Mouse (Mus musculus) embryonic facial prominence, embryonic 10.5 days (tissue): ENCODE measurements around the gene Elobl. TPM values are rescaled to one million over a fixed set of nuclear protein-coding genes. Genes with fewer than 3 reads are reported as not detected.
A peak's percentile ranks its signal among the peaks of the same experiment; 100 is the strongest.

Experiments
- DNase-seq: peaks from one replicate; pipeline ENCODE4 v3.0.0-alpha.2; 2017; ENCODE audit warnings: low spot score
- H3K27ac ChIP-seq: fragments of 300-500 bp; sonication (generic); replicated peaks from 2 replicates; pipeline ENCODE4 v1.5.1; 2016; ENCODE audit warnings: mild to moderate bottlenecking
- H3K27me3 ChIP-seq: fragments of 300-500 bp; sonication (generic); replicated peaks from 2 replicates; pipeline ENCODE4 v1.6.1; 2016; ENCODE audit warnings: low read depth, mild to moderate bottlenecking; ENCODE audit not compliant: poor library complexity, severe bottlenecking
- H3K36me3 ChIP-seq: fragments of 300-500 bp; sonication (generic); replicated peaks from 2 replicates; pipeline ENCODE4 v1.6.1; 2016; ENCODE audit warnings: mild to moderate bottlenecking, moderate library complexity
- H3K4me1 ChIP-seq: fragments of 300-500 bp; sonication (generic); 2 replicates; pipeline ENCODE4 v1.6.1; 2016
- H3K4me3 ChIP-seq: fragments of 300-500 bp; sonication (generic); 2 replicates; pipeline ENCODE4 v1.5.1; 2016; ENCODE audit warnings: mild to moderate bottlenecking, moderate library complexity
- H3K9me3 ChIP-seq: fragments of 300-500 bp; sonication (generic); 2 replicates; pipeline ENCODE4 v1.6.1; 2016; ENCODE audit warnings: mild to moderate bottlenecking
- WGBS: fragments of 180-500 bp; shearing (Covaris S2); methylation state at CpG from one replicate; pipeline ENCODE4 v1.1.7; 2016; 5-methylcytosine and 5-hydroxymethylcytosine counted together
- polyA plus RNA-seq: library from polyadenylated mRNA; unstranded; fragments of >200 nt; fragmentation: Nextera tagmentation; extraction: Ambion mirVana; gene quantifications from 2 replicates; pipeline ENCODE4 v1.2.1, GENCODE M21; 2016

Elobl gene
- polyA plus RNA-seq, 1 experiment from 2014 or later, result not detected

DNA sequence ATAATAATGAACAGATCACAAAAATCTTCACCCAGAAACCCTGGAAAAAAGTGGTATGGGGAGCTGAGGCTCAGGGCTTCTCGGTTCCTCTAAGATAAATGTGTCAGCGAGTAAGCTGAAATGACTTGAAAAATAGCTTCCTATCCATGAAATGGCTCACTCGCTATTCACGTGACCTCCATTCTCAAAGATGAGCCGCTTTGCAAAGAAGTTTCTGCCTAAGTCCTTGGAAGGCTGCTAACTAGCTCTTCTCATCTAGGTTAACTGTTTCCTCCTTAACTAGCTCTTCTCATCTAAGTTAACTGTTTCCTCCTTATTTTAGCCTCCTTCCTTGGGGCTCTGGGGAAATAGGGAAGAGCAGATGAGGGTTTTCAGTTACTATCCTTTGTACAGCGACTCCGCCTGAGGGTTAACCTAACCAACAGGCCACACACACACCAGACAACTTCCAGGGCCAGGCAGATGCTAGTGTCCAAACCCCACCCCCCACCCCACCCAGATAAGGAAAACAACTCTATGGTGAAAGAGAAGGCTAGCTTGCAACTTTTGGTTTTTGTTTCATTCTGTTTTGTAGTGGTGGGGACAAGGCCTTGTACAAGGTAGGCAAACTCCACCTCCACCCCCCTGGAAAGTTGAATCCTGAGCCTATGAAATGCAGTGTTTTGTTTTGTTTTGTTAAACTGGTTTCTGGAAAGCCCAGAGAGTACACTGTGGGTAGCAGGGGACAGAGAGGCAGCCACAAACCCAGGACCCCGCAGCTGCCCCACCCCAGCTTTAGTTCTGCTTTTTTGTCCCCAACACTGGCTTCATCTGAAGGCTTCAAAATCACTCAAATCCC lies 16.7 kb downstream of the Elobl start:
- Histone ChIP-seq H3K4me3 (no peak overlapping the region), H3K9me3 (no peaks in the 10 kb centered on the region), H3K36me3 (peaks cover 63% of the 10 kb centered on the region), H3K27me3 (no peaks in the 10 kb centered on the region), H3K4me1 (peaks cover 21% of the 10 kb centered on the region), H3K27ac (0 out of 2 replicates have a peak overlapping the region, but pooled peaks have one; percentile 30)
- WGBS, result 90% methylated on average over 8 of the region's 8 CpGs
- no peak for DNase-seq

DNA sequence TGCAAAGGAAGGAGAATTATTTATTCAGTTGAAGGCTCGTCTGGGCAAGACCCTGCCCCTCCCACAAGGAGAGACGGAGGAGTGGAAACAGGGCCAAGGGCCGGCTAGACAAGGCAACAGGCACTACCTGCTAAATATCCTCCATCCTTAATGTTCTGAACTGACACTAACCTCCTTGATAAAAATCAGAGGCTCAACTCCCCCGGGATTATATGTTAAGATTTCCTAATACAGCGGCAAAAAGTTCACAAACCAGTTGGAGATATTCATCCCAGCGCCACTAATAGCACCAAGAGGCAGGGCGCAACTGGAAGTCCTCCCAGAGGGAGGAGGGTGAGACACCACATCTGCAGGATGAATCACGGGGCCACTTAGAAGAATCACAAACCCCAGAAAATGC lies 17.8 kb downstream of the Elobl start:
- peaks cover 11% of the 10 kb centered on the region for H3K4me1 ChIP-seq
- no peaks in the 10 kb centered on the region for H3K27me3 ChIP-seq
- no peak for DNase-seq
- WGBS, result 81% methylated on average over 8 of the region's 8 CpGs
- H3K36me3 ChIP-seq, result peaks cover 75% of the 10 kb centered on the region
- H3K9me3 ChIP-seq, result no peaks in the 10 kb centered on the region
- no peak overlapping the region for H3K27ac ChIP-seq
- no peak overlapping the region for H3K4me3 ChIP-seq

DNA sequence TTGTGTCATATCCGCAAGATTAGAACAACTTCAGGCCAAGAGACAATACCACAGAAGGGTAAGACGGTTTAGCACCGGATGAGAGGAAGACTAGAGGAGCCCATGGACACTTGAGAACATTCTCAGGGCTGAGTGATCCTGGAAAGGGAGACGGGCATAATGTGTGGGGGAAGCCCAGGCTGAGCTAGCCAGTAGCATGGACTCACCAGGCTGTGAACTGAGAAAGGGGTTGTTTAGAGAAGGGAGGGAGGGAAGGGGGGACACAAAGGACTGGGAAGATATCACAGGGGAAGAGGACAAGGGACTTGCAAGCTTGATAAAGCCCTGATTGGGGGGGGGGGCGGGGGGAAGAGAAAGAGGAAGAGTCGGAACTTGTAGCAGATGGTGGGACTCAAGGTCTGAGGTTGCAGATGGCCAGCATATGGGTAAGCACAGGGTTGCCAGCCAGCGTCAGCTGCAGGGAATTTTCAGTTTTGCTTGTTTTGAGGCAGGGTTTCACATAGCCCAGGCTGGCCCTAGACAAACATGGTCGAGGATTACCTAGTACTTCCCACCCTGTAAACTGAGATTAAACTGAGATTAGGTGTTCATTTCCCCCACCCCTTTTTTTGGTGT lies 20.7 kb downstream of the Elobl start:
- Histone ChIP-seq H3K27ac (no peak overlapping the region), H3K27me3 (no peaks in the 10 kb centered on the region), H3K36me3 (peaks cover 80% of the 10 kb centered on the region), H3K4me3 (no peak overlapping the region), H3K9me3 (no peaks in the 10 kb centered on the region), H3K4me1 (peaks cover 7% of the 10 kb centered on the region; the same call in 1 of the 2 replicates)
- WGBS, result 81% methylated on average over 8 of the region's 8 CpGs
- DNase-seq, result no peak

DNA sequence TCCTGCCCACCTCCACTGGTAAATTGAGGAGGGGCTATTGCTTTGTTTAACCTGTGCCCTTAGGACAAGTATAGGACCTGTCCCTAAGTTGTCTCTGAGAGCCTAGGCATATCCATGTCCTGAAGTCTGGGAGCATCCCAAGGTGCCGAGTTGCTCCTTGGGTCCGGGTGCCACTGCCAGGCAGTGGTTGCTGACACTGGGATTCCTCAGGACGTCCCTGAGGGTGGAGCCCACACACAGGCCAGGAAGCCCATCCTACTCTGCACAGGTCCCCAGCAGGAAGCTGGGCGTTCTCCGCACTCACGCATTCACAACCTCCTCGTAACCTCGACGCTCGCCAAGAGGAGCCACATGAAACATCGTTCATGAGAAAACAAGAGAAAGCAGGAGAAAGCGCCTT lies 25.2 kb downstream of the Elobl start:
- no peak for DNase-seq
- H3K4me3 ChIP-seq, result no peak overlapping the region
- no peaks in the 10 kb centered on the region for H3K9me3 ChIP-seq
- no peaks in the 10 kb centered on the region for H3K4me1 ChIP-seq
- no peak overlapping the region for H3K27ac ChIP-seq
- 79% methylated on average over 12 of the region's 12 CpGs for WGBS
- no peaks in the 10 kb centered on the region for H3K27me3 ChIP-seq
- H3K36me3 ChIP-seq, result peaks cover 90% of the 10 kb centered on the region

DNA sequence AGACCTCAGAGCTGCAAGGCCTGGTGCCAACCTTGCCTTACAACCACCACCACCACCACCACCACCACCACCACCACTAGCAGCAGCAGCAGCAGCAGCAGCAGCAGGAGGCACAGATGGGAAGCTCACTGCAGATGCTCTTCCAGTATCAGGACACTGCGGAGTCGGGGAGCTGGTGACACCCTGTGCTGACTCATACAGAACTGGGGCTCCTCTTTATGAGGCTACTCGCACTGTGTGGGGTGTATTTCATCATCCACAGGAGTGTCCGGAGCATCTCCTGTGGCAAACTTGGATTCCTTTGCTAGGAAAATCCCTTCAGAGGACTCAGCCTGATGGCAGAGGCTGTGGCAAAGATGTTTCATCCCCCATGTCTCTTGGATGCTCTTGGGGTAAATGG lies 27.1 kb downstream of the Elobl start:
- H3K9me3 ChIP-seq, result no peaks in the 10 kb centered on the region
- no peak overlapping the region for H3K27ac ChIP-seq
- H3K4me3 ChIP-seq, result no peak overlapping the region
- no peaks in the 10 kb centered on the region for H3K27me3 ChIP-seq
- peaks cover 91% of the 10 kb centered on the region for H3K36me3 ChIP-seq
- DNase-seq, result no peak
- WGBS, result 93% methylated on average over 4 of the region's 4 CpGs
- H3K4me1 ChIP-seq, result no peaks in the 10 kb centered on the region

DNA sequence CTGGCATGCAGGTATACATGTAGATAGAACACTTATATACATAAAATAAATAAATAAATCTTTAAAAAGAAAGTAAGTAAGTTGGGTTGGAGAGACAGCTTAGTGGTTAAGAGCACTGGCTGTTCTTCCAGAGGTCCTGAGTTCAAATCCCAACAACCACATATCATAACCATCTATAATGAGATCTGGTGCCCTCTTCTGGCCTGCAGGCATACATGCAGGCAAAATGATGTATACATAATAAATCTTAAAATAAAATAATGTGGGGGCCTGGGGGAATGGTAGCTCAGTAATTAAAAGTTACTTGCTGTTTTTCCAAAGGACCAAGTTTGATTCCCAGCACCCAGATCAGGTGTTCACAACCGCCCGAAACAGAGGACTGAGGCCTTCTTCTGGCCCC lies 28.0 kb downstream of the Elobl start:
- Histone ChIP-seq H3K9me3 (no peaks in the 10 kb centered on the region), H3K4me1 (no peaks in the 10 kb centered on the region), H3K27me3 (no peaks in the 10 kb centered on the region), H3K36me3 (peaks cover 91% of the 10 kb centered on the region), H3K4me3 (no peak overlapping the region), H3K27ac (no peak overlapping the region)
- WGBS, result 96% methylated on average over 2 of the region's 2 CpGs
- DNase-seq, result no peak

DNA sequence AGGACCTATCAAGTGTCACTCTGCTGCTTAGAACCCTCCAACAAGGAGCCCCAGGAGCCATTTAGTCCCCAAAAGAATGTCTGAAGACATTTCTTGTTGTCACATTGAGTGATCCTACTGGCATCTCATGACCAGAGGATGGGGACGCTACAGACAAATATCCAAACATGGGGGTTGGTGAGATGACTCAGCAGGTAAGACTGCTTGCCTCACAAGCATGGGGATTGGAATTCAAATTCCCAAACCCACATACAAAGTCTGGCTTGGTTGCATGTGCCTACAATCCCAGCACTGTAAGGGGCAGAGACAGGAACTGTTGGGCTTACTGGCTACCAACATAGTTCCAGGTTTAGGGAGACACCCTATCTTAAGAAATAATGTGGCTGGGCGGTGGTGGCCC lies 28.8 kb downstream of the Elobl start:
- Histone ChIP-seq H3K4me3 (no peak overlapping the region), H3K36me3 (peaks cover 91% of the 10 kb centered on the region), H3K27me3 (no peaks in the 10 kb centered on the region), H3K9me3 (no peaks in the 10 kb centered on the region), H3K27ac (no peak overlapping the region), H3K4me1 (no peaks in the 10 kb centered on the region)
- WGBS, result 94% methylated on average over 2 of the region's 2 CpGs
- DNase-seq, result no peak

DNA sequence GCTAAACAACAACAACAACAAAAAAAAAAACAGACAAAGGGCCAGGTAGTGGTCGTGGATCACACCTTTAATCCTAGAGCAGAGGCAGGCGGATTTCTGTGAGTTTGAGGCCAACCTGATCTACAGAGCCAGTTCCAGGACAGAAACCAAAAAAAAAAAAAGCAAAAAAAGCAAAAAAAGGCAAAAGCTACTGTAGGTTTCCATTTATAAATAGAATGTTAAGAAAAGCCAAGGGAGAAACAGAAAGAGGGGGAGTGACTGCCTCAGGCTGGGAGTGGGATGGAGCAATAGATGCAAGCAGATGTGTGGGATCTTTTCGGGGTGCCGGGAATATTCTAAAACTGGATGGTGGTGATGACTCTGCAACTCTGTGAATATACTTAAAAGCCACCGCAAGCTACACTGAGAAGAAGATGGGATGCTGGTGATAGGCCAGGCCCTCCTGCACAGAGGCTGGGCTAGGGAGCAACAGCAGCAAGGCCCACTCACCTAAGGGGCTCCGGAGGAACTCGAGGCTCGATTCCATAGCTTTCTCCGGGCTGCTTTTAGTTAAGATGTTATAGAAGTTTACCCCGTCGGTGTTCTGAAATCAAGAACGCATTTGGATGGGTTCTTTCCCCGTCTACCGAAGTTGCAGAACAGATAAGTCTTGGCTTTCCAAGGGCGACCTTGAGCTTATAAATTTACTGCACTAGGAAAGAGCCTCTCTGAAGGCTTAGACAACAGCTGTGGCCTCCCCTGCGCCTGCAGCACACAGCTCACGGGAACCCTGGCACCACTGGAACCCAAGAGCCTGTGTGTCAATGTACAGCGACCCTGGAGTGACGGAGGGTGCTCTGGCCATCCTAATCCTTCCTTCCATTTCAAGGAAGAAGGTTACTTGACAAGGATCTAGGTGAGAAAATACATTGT lies 32.4 kb downstream of the Elobl start:
- Histone ChIP-seq H3K4me1 (no peaks in the 10 kb centered on the region), H3K27ac (no peak overlapping the region), H3K9me3 (no peaks in the 10 kb centered on the region), H3K27me3 (no peaks in the 10 kb centered on the region), H3K4me3 (no peak overlapping the region), H3K36me3 (peaks cover 92% of the 10 kb centered on the region)
- DNase-seq, result no peak
- 92% methylated on average over 19 of the region's 19 CpGs for WGBS

DNA sequence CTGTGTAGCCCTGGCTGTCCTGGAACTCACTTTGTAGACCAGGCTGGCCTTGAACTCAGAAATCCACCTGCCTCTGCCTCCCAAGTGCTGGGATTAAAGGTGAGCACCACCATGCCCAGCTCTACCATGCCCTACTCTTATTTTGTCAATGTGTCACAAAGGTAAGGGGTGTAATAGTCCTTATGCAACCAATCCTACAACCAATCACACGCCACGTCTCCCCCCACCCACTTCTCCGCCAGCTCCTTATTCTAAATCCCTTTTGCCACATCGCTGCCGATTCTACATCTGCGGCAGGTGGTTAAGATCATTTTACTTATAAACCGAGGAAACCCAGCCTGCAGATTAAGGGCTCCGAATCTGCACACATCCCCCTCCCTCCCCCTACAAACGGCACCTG lies 33.7 kb downstream of the Elobl start:
- Histone ChIP-seq H3K27ac (no peak overlapping the region), H3K4me1 (no peaks in the 10 kb centered on the region), H3K27me3 (no peaks in the 10 kb centered on the region), H3K9me3 (no peaks in the 10 kb centered on the region), H3K4me3 (no peak overlapping the region), H3K36me3 (peaks cover 94% of the 10 kb centered on the region)
- WGBS, result 93% methylated on average over 9 of the region's 9 CpGs
- DNase-seq, result no peak

DNA sequence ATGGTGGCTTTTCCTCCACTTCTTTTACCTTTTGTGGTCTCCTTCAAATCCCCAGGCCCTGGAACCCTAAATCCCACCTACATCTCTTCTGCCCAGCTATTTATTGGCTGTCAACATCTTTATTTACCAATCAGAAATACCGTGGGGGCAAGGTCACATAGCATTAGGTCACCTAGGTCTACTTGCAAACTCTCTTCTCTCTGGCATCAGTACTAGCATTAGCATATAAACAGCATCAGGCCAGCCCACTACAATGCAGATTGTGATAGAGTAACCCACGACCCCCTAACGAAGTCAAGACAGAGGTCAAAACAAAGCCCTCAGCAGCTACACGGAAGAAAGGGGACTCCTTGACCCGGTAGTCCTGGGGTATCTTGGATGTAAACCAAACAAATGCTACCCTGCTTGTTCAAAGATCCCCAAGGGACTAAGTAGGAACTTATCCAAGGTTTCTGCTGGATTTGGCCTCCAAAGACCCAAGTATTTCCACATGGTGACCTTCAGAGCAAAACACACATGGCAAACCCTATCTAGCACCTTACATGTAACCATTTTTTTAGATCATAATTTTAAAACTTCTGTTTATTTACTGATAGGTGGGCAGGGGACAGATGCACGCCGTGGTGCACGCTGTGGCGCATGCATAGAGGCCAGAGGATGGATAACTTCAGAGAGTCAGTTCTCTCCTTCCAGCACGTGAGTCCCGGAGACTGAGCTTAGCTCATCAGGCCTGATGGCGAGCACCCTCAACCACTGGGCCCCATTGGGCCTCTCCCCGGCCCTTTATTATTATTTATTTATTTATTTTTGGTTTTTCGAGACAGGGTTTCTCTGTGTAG lies 34.8 kb downstream of the Elobl start:
- DNase-seq, result no peak

DNA sequence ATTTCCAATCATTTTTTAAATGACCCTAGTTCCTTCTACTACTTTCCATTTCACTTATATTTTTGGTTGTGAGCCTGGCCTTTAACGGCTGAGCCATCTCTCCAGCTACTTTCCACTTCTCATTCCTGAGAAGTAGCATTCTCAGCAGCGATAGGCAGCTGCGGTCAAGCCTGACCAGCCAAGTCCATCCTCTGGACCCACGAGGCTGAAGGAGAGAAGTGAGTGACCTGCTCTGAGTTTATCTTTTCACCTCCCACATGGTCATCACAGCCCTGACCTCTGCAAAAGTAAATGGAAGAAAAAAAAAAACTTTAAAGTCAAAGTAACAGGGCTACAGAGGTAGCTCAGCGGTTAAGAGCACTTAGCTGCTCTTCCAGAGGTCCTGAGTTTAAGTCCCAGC lies 40.2 kb downstream of the Elobl start:
- Histone ChIP-seq H3K27me3 (no peaks in the 10 kb centered on the region), H3K9me3 (no peaks in the 10 kb centered on the region), H3K36me3 (peaks cover 94% of the 10 kb centered on the region), H3K4me1 (no peaks in the 10 kb centered on the region), H3K4me3 (no peak overlapping the region), H3K27ac (no peak overlapping the region)
- no peak for DNase-seq
- 94% methylated on average over 5 of the region's 5 CpGs for WGBS

More for the DNA sequence above, 34.8 kb downstream of the Elobl start:
- H3K27me3 ChIP-seq, result no peaks in the 10 kb centered on the region
- H3K4me3 ChIP-seq, result no peak overlapping the region
- H3K9me3 ChIP-seq, result no peaks in the 10 kb centered on the region
- H3K27ac ChIP-seq, result no peak overlapping the region
- H3K36me3 ChIP-seq, result peaks cover 94% of the 10 kb centered on the region
- no peaks in the 10 kb centered on the region for H3K4me1 ChIP-seq
- WGBS, result 76% methylated on average over 14 of the region's 14 CpGs
